Mouse (Mus musculus) Muller cell, postnatal 12 days (primary cell): ENCODE measurements around the gene Hoxb6.

ENCODE experiments used
- DNase-seq: peaks from one replicate; pipeline ENCODE4 v3.0.0-alpha.2; 2015; ENCODE audit errors: inconsistent ontology term

Hoxb6 gene

GRCm38 (mm10) chr11:96333241-96334001 is 41.1 kb downstream of the Hoxb6 start:
- no peak for DNase-seq

GRCm38 (mm10) chr11:96334002-96334364 is 41.7 kb downstream of the Hoxb6 start:
- DNase-seq, result no peak

- no peak for DNase-seq
Observed at GRCm38 (mm10) chr11:96334998-96335397, 42.7 kb downstream of the Hoxb6 start.

GRCm38 (mm10) chr11:96336597-96336996 is 44.3 kb downstream of the Hoxb6 start:
- no peak for DNase-seq

- DNase-seq, result no peak
Observed at GRCm38 (mm10) chr11:96337026-96337425, 44.8 kb downstream of the Hoxb6 start.

GRCm38 (mm10) chr11:96338957-96339855 is 46.9 kb downstream of the Hoxb6 start:
- DNase-seq, result no peak

GRCm38 (mm10) chr11:96340698-96341365 is 48.6 kb downstream of the Hoxb6 start:
- no peak for DNase-seq

GRCm38 (mm10) chr11:96341701-96342575 is 49.7 kb downstream of the Hoxb6 start:
- DNase-seq, result peak; percentile 40

GRCm38 (mm10) chr11:96342576-96342930 is 50.3 kb downstream of the Hoxb6 start:
- DNase-seq, result no peak

GRCm38 (mm10) chr11:96343206-96343745 is 51.0 kb downstream of the Hoxb6 start:
- DNase-seq, result no peak

GRCm38 (mm10) chr11:96344061-96344877 is 52.0 kb downstream of the Hoxb6 start:
- no peak for DNase-seq

GRCm38 (mm10) chr11:96344878-96345159 is 52.5 kb downstream of the Hoxb6 start:
- DNase-seq, result no peak

GRCm38 (mm10) chr11:96345220-96345892 is 53.1 kb downstream of the Hoxb6 start:
- DNase-seq, result no peak

- no peak for DNase-seq
Observed at GRCm38 (mm10) chr11:96345893-96346806, 53.9 kb downstream of the Hoxb6 start.

- no peak for DNase-seq
Observed at GRCm38 (mm10) chr11:96346916-96347520, 54.7 kb downstream of the Hoxb6 start.

- no peak for DNase-seq
Observed at GRCm38 (mm10) chr11:96347717-96348116, 55.4 kb downstream of the Hoxb6 start.

- no peak for DNase-seq
Observed at GRCm38 (mm10) chr11:96348141-96348928, 56.1 kb downstream of the Hoxb6 start.

- DNase-seq, result no peak
Observed at GRCm38 (mm10) chr11:96348988-96349387, 56.7 kb downstream of the Hoxb6 start.
